Mouse (Mus musculus) liver, adult 2 months (tissue): ENCODE measurements at regions not wholly inside any gene's neighbourhood (a gene's known extent, or its start where the extent isn't known, plus 50 kb on each side); places are given as distances from the start of the nearest gene placed in this dataset.

Experiments
- CTCF ChIP-seq: fragments of 200-500 bp; IDR thresholded peaks from 2 replicates; pipeline ENCODE4 v1.5.1; 2011; ENCODE audit warnings: low read depth, low read length, control low read depth
- POLR2A ChIP-seq: fragments of 200-500 bp; IDR thresholded peaks from 2 replicates; pipeline ENCODE4 v1.6.1; 2011; ENCODE audit warnings: low read length, control low read depth; ENCODE audit not compliant: insufficient read depth; ENCODE audit errors: extremely low read depth

DNA sequence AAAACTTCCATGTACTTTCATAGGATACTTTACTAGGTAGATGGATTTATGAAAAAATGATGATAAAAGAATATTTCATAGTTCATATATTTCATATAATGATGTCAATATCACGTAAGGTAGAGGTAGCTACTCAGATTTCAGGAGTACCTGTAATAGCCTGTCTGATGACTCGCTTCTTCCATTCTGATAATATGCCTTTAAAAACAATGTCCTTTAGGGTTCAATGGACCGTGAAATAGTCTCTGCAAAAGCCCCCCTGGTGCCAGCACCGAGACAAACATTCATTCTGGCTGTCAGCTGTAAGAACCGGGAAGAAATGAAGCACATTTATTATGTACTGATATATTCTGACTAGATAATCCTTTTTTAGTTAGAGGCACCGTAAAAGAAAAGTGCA lies 449.7 kb downstream of the Plod2 start:
- TF ChIP-seq CTCF (no peak), POLR2A (no peak)
